Mouse (Mus musculus): ENCODE data around the gene Bicdl1. TPM values are rescaled to one million over a fixed set of nuclear protein-coding genes. Genes with fewer than 3 reads are reported as not detected.
A peak's percentile ranks its signal among the peaks of the same experiment; 100 is the strongest.

Bicdl1 gene
- polyA plus RNA-seq, 1 experiment = 55.9 TPM

GRCm38 (mm10) chr5:115671846-115672245 is 59.6 kb downstream of the Bicdl1 start:
- DNase-seq = no peak
- Histone ChIP-seq H3K27ac (ENCODE audit: insufficient read depth, low read depth, low read length) (no peak overlapping the region), H3K4me3 (ENCODE audit: insufficient read depth, low read depth, low read length) (no peak overlapping the region), H3K4me1 (ENCODE audit: control insufficient read depth, insufficient read depth, low read length) (no peaks in the 10 kb centered on the region), H3K36me3 (ENCODE audit: control insufficient read depth, insufficient read depth, low read length) (no peaks in the 10 kb centered on the region), H3K27me3 (replicated peaks; ENCODE audit: control insufficient read depth, insufficient read depth, low read length) (no peaks in the 10 kb centered on the region)
- TF ChIP-seq POLR2A (IDR thresholded peaks at IDR 0.05; ENCODE audit: low read depth, low read length) (no peak), CTCF (conservative IDR thresholded peaks at IDR 0.05; ENCODE audit: insufficient read depth, insufficient read length, low read depth, low read length) (no peak)
- WGBS = 53% methylated on average over 8 of the region's 8 CpGs

GRCm38 (mm10) chr5:115670406-115670805 is 61.0 kb downstream of the Bicdl1 start:
- TF ChIP-seq CTCF (conservative IDR thresholded peaks at IDR 0.05; ENCODE audit: insufficient read depth, insufficient read length, low read depth, low read length) (no peak), POLR2A (IDR thresholded peaks at IDR 0.05; ENCODE audit: low read depth, low read length) (no peak)
- Histone ChIP-seq H3K27ac (ENCODE audit: insufficient read depth, low read depth, low read length) (no peak overlapping the region), H3K4me3 (ENCODE audit: insufficient read depth, low read depth, low read length) (no peak overlapping the region), H3K36me3 (ENCODE audit: control insufficient read depth, insufficient read depth, low read length) (no peaks in the 10 kb centered on the region), H3K4me1 (ENCODE audit: control insufficient read depth, insufficient read depth, low read length) (no peaks in the 10 kb centered on the region), H3K27me3 (replicated peaks; ENCODE audit: control insufficient read depth, insufficient read depth, low read length) (no peaks in the 10 kb centered on the region)
- no peak for DNase-seq
- 72% methylated on average over 2 of the region's 2 CpGs for WGBS

GRCm38 (mm10) chr5:115669974-115670373 is 61.4 kb downstream of the Bicdl1 start:
- no peak for DNase-seq
- Histone ChIP-seq H3K27me3 (replicated peaks; ENCODE audit: control insufficient read depth, insufficient read depth, low read length) (no peaks in the 10 kb centered on the region), H3K27ac (ENCODE audit: insufficient read depth, low read depth, low read length) (no peak overlapping the region), H3K36me3 (ENCODE audit: control insufficient read depth, insufficient read depth, low read length) (no peaks in the 10 kb centered on the region), H3K4me3 (ENCODE audit: insufficient read depth, low read depth, low read length) (no peak overlapping the region), H3K4me1 (ENCODE audit: control insufficient read depth, insufficient read depth, low read length) (no peaks in the 10 kb centered on the region)
- WGBS = 88% methylated on average over 11 of the region's 11 CpGs
- TF ChIP-seq POLR2A (IDR thresholded peaks at IDR 0.05; ENCODE audit: low read depth, low read length) (no peak), CTCF (conservative IDR thresholded peaks at IDR 0.05; ENCODE audit: insufficient read depth, insufficient read length, low read depth, low read length) (no peak)

- Histone ChIP-seq H3K36me3 (ENCODE audit: control insufficient read depth, insufficient read depth, low read length) (no peaks in the 10 kb centered on the region), H3K4me3 (ENCODE audit: insufficient read depth, low read depth, low read length) (no peak overlapping the region), H3K4me1 (ENCODE audit: control insufficient read depth, insufficient read depth, low read length) (no peaks in the 10 kb centered on the region), H3K27me3 (replicated peaks; ENCODE audit: control insufficient read depth, insufficient read depth, low read length) (no peaks in the 10 kb centered on the region), H3K27ac (ENCODE audit: insufficient read depth, low read depth, low read length) (no peak overlapping the region)
- no peak for TF ChIP-seq CTCF (conservative IDR thresholded peaks at IDR 0.05; ENCODE audit: insufficient read depth, insufficient read length, low read depth, low read length)
- no peak for TF ChIP-seq POLR2A (IDR thresholded peaks at IDR 0.05; ENCODE audit: low read depth, low read length)
- WGBS = 88% methylated on average over 12 of the region's 12 CpGs
- no peak for DNase-seq
Observed at GRCm38 (mm10) chr5:115668986-115669385, 62.4 kb downstream of the Bicdl1 start.

GRCm38 (mm10) chr5:115667894-115668293 is 63.5 kb downstream of the Bicdl1 start:
- no peak for DNase-seq
- Histone ChIP-seq H3K4me1 (ENCODE audit: control insufficient read depth, insufficient read depth, low read length) (no peaks in the 10 kb centered on the region), H3K27me3 (replicated peaks; ENCODE audit: control insufficient read depth, insufficient read depth, low read length) (no peaks in the 10 kb centered on the region), H3K4me3 (ENCODE audit: insufficient read depth, low read depth, low read length) (no peak overlapping the region), H3K27ac (ENCODE audit: insufficient read depth, low read depth, low read length) (no peak overlapping the region), H3K36me3 (ENCODE audit: control insufficient read depth, insufficient read depth, low read length) (no peaks in the 10 kb centered on the region)
- TF ChIP-seq POLR2A (IDR thresholded peaks at IDR 0.05; ENCODE audit: low read depth, low read length) = no peak
- no peak for TF ChIP-seq CTCF (conservative IDR thresholded peaks at IDR 0.05; ENCODE audit: insufficient read depth, insufficient read length, low read depth, low read length)
- 48% methylated on average over 7 of the region's 7 CpGs for WGBS

GRCm38 (mm10) chr5:115667210-115667609 is 64.2 kb downstream of the Bicdl1 start:
- DNase-seq = peak; percentile 80
- TF ChIP-seq POLR2A (IDR thresholded peaks at IDR 0.05; ENCODE audit: low read depth, low read length) = no peak
- Histone ChIP-seq H3K4me3 (ENCODE audit: insufficient read depth, low read depth, low read length) (no peak overlapping the region), H3K36me3 (ENCODE audit: control insufficient read depth, insufficient read depth, low read length) (no peaks in the 10 kb centered on the region), H3K4me1 (ENCODE audit: control insufficient read depth, insufficient read depth, low read length) (no peaks in the 10 kb centered on the region), H3K27ac (ENCODE audit: insufficient read depth, low read depth, low read length) (no peak overlapping the region), H3K27me3 (replicated peaks; ENCODE audit: control insufficient read depth, insufficient read depth, low read length) (no peaks in the 10 kb centered on the region)
- WGBS = 63% methylated on average over 8 of the region's 8 CpGs

GRCm38 (mm10) chr5:115666366-115667065 is 64.9 kb downstream of the Bicdl1 start:
- 57% methylated on average over 8 of the region's 8 CpGs for WGBS
- no peak for TF ChIP-seq CTCF (conservative IDR thresholded peaks at IDR 0.05; ENCODE audit: insufficient read depth, insufficient read length, low read depth, low read length)
- no peak for TF ChIP-seq POLR2A (IDR thresholded peaks at IDR 0.05; ENCODE audit: low read depth, low read length)
- no peaks in the 10 kb centered on the region for H3K36me3 ChIP-seq (ENCODE audit: control insufficient read depth, insufficient read depth, low read length)

More at GRCm38 (mm10) chr5:115666366-115667065, 64.9 kb downstream of the Bicdl1 start:
- Histone ChIP-seq H3K4me1 (ENCODE audit: control insufficient read depth, insufficient read depth, low read length) (no peaks in the 10 kb centered on the region), H3K27me3 (replicated peaks; ENCODE audit: control insufficient read depth, insufficient read depth, low read length) (no peaks in the 10 kb centered on the region), H3K27ac (ENCODE audit: insufficient read depth, low read depth, low read length) (no peak overlapping the region), H3K4me3 (ENCODE audit: insufficient read depth, low read depth, low read length) (no peak overlapping the region)
- peak; percentile 59 for DNase-seq

Data from kidney, adult 2 months (tissue).